Mouse (Mus musculus): ENCODE data around the gene Plek. TPM values are rescaled to one million over a fixed set of nuclear protein-coding genes. Genes with fewer than 3 reads are reported as not detected.
"Not testable (repeated sequence)": the region's sequence is repeated elsewhere in the genome, so short reads cannot be mapped to it uniquely, and the experiment has no call there.

Plek gene
- polyA plus RNA-seq, 1 experiment from 2014 or later: 3.4 TPM

GRCm38 (mm10) chr11:17019328-17019727 lies 32.9 kb downstream of the Plek start:
- ATAC-seq (ENCODE audit: low FRiP score, low read depth): no peak
- Histone ChIP-seq H3K9ac (no peak overlapping the region), H3K4me3 (no peak overlapping the region)

GRCm38 (mm10) chr11:17012948-17013347 lies 39.2 kb downstream of the Plek start:
- Histone ChIP-seq H3K36me3 (no peaks in the 10 kb centered on the region), H3K4me3 (no peak overlapping the region), H3K27ac (no peak overlapping the region), H3K4me2 (replicated peaks) (no peak overlapping the region), H3K9me3 (peaks cover 2% of the 10 kb centered on the region; the same call in 1 of the 2 replicates), H3K9ac (no peak overlapping the region), H3K4me1 (no peaks in the 10 kb centered on the region), H3K27me3 (no peaks in the 10 kb centered on the region)
- no peak for ATAC-seq (ENCODE audit: low FRiP score, low read depth)

More at GRCm38 (mm10) chr11:17019328-17019727, 32.9 kb downstream of the Plek start:
- Histone ChIP-seq H3K4me2 (replicated peaks) (no peak overlapping the region), H3K27me3 (no peaks in the 10 kb centered on the region), H3K36me3 (no peaks in the 10 kb centered on the region), H3K27ac (no peak overlapping the region), H3K4me1 (no peaks in the 10 kb centered on the region), H3K9me3 (peaks cover 15% of the 10 kb centered on the region)
- 91% methylated on average over 7 of the region's 7 CpGs for WGBS

- 69% methylated on average over 7 of the region's 7 CpGs for WGBS
- no peak overlapping the region for H3K9ac ChIP-seq
- no peak overlapping the region for H3K4me2 ChIP-seq (replicated peaks)
These were observed 43.7 kb downstream of the Plek start for GRCm38 (mm10) chr11:17008498-17008941.

GRCm38 (mm10) chr11:17007517-17008173 lies 44.5 kb downstream of the Plek start:
- H3K4me3 ChIP-seq: no peak overlapping the region
- H3K9ac ChIP-seq: no peak overlapping the region
- no peaks in the 10 kb centered on the region for H3K4me1 ChIP-seq
- H3K27ac ChIP-seq: no peak overlapping the region
- H3K27me3 ChIP-seq: no peaks in the 10 kb centered on the region
- ATAC-seq (ENCODE audit: low FRiP score, low read depth): no peak
- no peaks in the 10 kb centered on the region for H3K9me3 ChIP-seq
- H3K36me3 ChIP-seq: no peaks in the 10 kb centered on the region
- 87% methylated on average over 5 of the region's 5 CpGs for WGBS
- H3K4me2 ChIP-seq (replicated peaks): no peak overlapping the region

More at GRCm38 (mm10) chr11:17008498-17008941, 43.7 kb downstream of the Plek start:
- no peak for ATAC-seq (ENCODE audit: low FRiP score, low read depth)
- Histone ChIP-seq H3K4me3 (no peak overlapping the region), H3K36me3 (no peaks in the 10 kb centered on the region), H3K9me3 (no peaks in the 10 kb centered on the region), H3K27me3 (no peaks in the 10 kb centered on the region), H3K4me1 (no peaks in the 10 kb centered on the region), H3K27ac (no peak overlapping the region)

GRCm38 (mm10) chr11:17006526-17006925 lies 45.7 kb downstream of the Plek start:
- H3K27me3 ChIP-seq; H3K4me1 ChIP-seq; ATAC-seq (ENCODE audit: low FRiP score, low read depth); H3K9ac ChIP-seq; H3K27ac ChIP-seq; H3K9me3 ChIP-seq; H3K36me3 ChIP-seq; H3K4me3 ChIP-seq; H3K4me2 ChIP-seq (replicated peaks): not testable (repeated sequence)
- WGBS: 63% methylated on average over 3 of the region's 3 CpGs

GRCm38 (mm10) chr11:17004899-17005846 lies 47.0 kb downstream of the Plek start:
- H3K4me3 ChIP-seq: no peak overlapping the region
- H3K27ac ChIP-seq: no peak overlapping the region
- H3K4me2 ChIP-seq (replicated peaks): no peak overlapping the region
- no peaks in the 10 kb centered on the region for H3K4me1 ChIP-seq
- H3K9ac ChIP-seq: no peak overlapping the region
- H3K36me3 ChIP-seq: no peaks in the 10 kb centered on the region
- H3K27me3 ChIP-seq: no peaks in the 10 kb centered on the region
- no peaks in the 10 kb centered on the region for H3K9me3 ChIP-seq
- 69% methylated on average over 4 of the region's 4 CpGs for WGBS
- no peak for ATAC-seq (ENCODE audit: low FRiP score, low read depth)

- Histone ChIP-seq H3K4me2 (replicated peaks) (no peak overlapping the region), H3K27ac (no peak overlapping the region), H3K27me3 (no peaks in the 10 kb centered on the region), H3K36me3 (no peaks in the 10 kb centered on the region), H3K9ac (no peak overlapping the region), H3K9me3 (no peaks in the 10 kb centered on the region), H3K4me1 (no peaks in the 10 kb centered on the region), H3K4me3 (no peak overlapping the region)
- no peak for ATAC-seq (ENCODE audit: low FRiP score, low read depth)
- 76% methylated on average over 3 of the region's 3 CpGs for WGBS
These were observed 48.4 kb downstream of the Plek start for GRCm38 (mm10) chr11:17003757-17004156.

- H3K36me3 ChIP-seq: no peaks in the 10 kb centered on the region
- H3K4me1 ChIP-seq: no peaks in the 10 kb centered on the region
- H3K27ac ChIP-seq: no peak overlapping the region
- H3K27me3 ChIP-seq: no peaks in the 10 kb centered on the region
- H3K9me3 ChIP-seq: no peaks in the 10 kb centered on the region
- no peak overlapping the region for H3K9ac ChIP-seq
- H3K4me2 ChIP-seq (replicated peaks): no peak overlapping the region
- ATAC-seq (ENCODE audit: low FRiP score, low read depth): no peak
- H3K4me3 ChIP-seq: no peak overlapping the region
- WGBS: 79% methylated on average over 7 of the region's 7 CpGs
These were observed 49.3 kb downstream of the Plek start for GRCm38 (mm10) chr11:17002739-17003373.

- H3K9me3 ChIP-seq: no peaks in the 10 kb centered on the region
- H3K27me3 ChIP-seq: no peaks in the 10 kb centered on the region
- no peak overlapping the region for H3K27ac ChIP-seq
- H3K4me3 ChIP-seq: no peak overlapping the region
- ATAC-seq (ENCODE audit: low FRiP score, low read depth): no peak
- 74% methylated on average over 9 of the region's 9 CpGs for WGBS
- H3K4me1 ChIP-seq: no peaks in the 10 kb centered on the region
- H3K4me2 ChIP-seq (replicated peaks): no peak overlapping the region
- no peaks in the 10 kb centered on the region for H3K36me3 ChIP-seq
- no peak overlapping the region for H3K9ac ChIP-seq
These were observed 51.5 kb downstream of the Plek start for GRCm38 (mm10) chr11:17000353-17001334.

GRCm38 (mm10) chr11:16999933-17000332 lies 52.2 kb downstream of the Plek start:
- H3K27me3 ChIP-seq: no peaks in the 10 kb centered on the region
- no peaks in the 10 kb centered on the region for H3K4me1 ChIP-seq
- no peak overlapping the region for H3K9ac ChIP-seq
- ATAC-seq (ENCODE audit: low FRiP score, low read depth): no peak
- H3K9me3 ChIP-seq: no peaks in the 10 kb centered on the region
- no peaks in the 10 kb centered on the region for H3K36me3 ChIP-seq
- no peak overlapping the region for H3K27ac ChIP-seq
- no peak overlapping the region for H3K4me2 ChIP-seq (replicated peaks)
- no peak overlapping the region for H3K4me3 ChIP-seq

GRCm38 (mm10) chr11:16999387-16999786 lies 52.8 kb downstream of the Plek start:
- H3K4me2 ChIP-seq (replicated peaks): no peak overlapping the region
- H3K36me3 ChIP-seq: no peaks in the 10 kb centered on the region
- no peak overlapping the region for H3K9ac ChIP-seq
- H3K27me3 ChIP-seq: no peaks in the 10 kb centered on the region
- no peak overlapping the region for H3K4me3 ChIP-seq
- WGBS: 92% methylated on average over 4 of the region's 4 CpGs
- ATAC-seq (ENCODE audit: low FRiP score, low read depth): no peak
- no peaks in the 10 kb centered on the region for H3K9me3 ChIP-seq
- H3K4me1 ChIP-seq: no peaks in the 10 kb centered on the region
- no peak overlapping the region for H3K27ac ChIP-seq
